Mouse (Mus musculus): ENCODE measurements at regions not wholly inside any gene's neighbourhood (a gene's known extent, or its start where the extent isn't known, plus 50 kb on each side); places are given as distances from the start of the nearest gene placed in this dataset.

DNA sequence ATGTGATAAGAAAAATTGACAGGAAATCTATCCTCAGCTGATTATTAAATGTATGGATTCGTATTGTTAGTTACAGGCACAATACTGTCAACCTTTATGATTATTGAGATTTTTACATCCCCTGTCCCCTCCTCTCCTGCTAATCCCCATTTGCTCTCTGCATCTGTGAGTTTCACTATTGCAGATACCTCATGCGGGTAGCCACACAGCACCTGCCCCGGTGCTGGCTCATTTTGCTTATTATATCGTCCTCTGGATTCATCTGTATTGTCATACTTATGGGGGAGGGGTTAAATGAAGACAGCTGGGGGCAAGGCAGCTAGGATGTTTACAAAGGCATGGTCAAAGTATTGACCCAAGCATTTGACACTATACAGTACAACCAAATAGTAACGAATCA lies 197.9 kb upstream of the Npy start:
- Histone ChIP-seq H3K4me3 (ENCODE audit: control insufficient read depth in 1 of 2, insufficient read depth in 1 of 2, low read depth in 2 of 2, low read length in 2 of 2) (no peak overlapping the region), H3K4me1 (ENCODE audit: control insufficient read depth in 1 of 2, insufficient read depth in 2 of 2, low read length in 2 of 2) (no peaks in the 10 kb centered on the region), H3K79me2 (ENCODE audit: control insufficient read depth, insufficient read depth, low read length, poor library complexity) (no peaks in the 10 kb centered on the region), H3K36me3 (ENCODE audit: control insufficient read depth in 1 of 2, insufficient read depth in 2 of 2, low read length in 2 of 2) (no peaks in the 10 kb centered on the region), H3K9ac (ENCODE audit: control insufficient read depth, low read depth, low read length, poor library complexity, severe bottlenecking) (no peak overlapping the region), H3K27ac (ENCODE audit: control insufficient read depth, low read depth, low read length) (no peak overlapping the region), H3K27me3 (ENCODE audit: control insufficient read depth in 1 of 2, insufficient read depth in 2 of 2, low read length in 2 of 2) (no peaks in the 10 kb centered on the region), H3K9me3 (replicated peaks; ENCODE audit: insufficient read depth, low read length) (no peaks in the 10 kb centered on the region)
- TF ChIP-seq USF2 (IDR thresholded peaks at IDR 0.05; ENCODE audit: borderline replicate concordance in 1 of 2, insufficient read depth in 1 of 2, low read depth in 1 of 2, low read length in 2 of 2) (no peak), MAX (IDR thresholded peaks at IDR 0.05; ENCODE audit: low read length) (no peak), ZC3H11A (IDR thresholded peaks at IDR 0.05; ENCODE audit: low read depth, low read length) (no peak), NRF1 (IDR thresholded peaks at IDR 0.05; ENCODE audit: insufficient read depth, low read depth, low read length, poor library complexity, severe bottlenecking) (no peak), RAD21 (IDR thresholded peaks at IDR 0.05; ENCODE audit: low read depth, low read length) (no peak), CHD2 (IDR thresholded peaks at IDR 0.05; ENCODE audit: low read length) (no peak), EP300 (IDR thresholded peaks at IDR 0.05; ENCODE audit: low read depth in 1 of 2, low read length in 2 of 2) (no peak), TCF12 (IDR thresholded peaks at IDR 0.05; ENCODE audit: low read depth, low read length) (no peak), MYB (IDR thresholded peaks at IDR 0.05; ENCODE audit: low read depth, low read length) (no peak)
- no peak for DNase-seq (ENCODE audit: low read depth, low spot score)

DNA sequence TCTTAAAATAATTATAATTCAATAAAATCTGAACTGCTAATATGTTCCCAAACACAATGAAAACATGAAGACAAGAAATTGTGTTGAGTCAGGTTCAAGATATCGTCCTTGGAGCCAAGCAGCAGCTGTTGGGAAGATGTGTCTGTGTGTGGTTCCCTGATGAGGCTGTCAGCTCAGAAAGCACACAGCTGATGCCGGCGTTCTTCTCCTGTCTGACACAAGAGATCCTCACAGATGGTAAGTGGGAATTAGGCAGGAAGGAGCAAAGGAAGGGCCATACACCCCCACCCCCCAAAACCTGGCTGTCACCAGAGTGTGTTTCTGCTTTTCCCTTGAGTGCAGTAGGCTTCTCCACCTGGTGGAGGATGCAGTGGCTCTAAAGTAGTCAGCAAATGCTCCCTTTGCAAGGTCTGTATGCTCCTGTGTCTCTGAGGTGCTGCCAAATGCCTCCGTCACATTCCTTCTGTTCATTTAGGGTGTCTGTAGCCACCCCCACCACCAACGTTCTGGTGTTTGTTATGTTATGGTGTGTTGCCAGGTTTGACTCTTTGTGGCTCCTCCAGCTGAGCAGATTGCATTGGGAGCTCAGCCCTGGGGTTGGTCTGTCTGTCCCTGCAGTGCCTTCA lies 188.9 kb upstream of the Npy start:
- no peak for DNase-seq (ENCODE audit: low read depth, low spot score)

DNA sequence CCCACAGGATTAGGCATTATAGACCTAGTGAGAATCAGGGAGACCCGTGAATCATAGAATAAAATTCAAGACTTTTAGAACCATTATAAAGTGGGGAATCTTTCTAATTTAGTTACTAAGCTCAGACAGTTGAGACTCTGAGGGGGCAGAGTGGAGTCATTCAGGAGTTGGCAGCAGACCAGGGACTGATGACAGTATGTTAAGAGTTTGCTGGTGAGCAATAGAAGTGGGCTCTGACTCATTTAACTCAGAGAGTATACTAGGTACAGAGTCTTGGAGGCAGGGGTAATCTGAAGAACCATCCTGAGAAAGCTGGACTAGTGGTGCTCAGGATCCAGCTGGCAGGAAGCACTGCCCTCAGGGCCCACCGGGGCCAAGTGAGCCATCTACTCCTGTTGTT lies 184.9 kb upstream of the Npy start:
- no peaks in the 10 kb centered on the region for H3K4me1 ChIP-seq (ENCODE audit: control insufficient read depth in 1 of 2, insufficient read depth in 2 of 2, low read length in 2 of 2)
- H3K36me3 ChIP-seq (ENCODE audit: control insufficient read depth in 1 of 2, insufficient read depth in 2 of 2, low read length in 2 of 2) = no peaks in the 10 kb centered on the region
- H3K79me2 ChIP-seq (ENCODE audit: control insufficient read depth, insufficient read depth, low read length, poor library complexity) = no peaks in the 10 kb centered on the region
- H3K27ac ChIP-seq (ENCODE audit: control insufficient read depth, low read depth, low read length) = no peak overlapping the region
- no peaks in the 10 kb centered on the region for H3K27me3 ChIP-seq (ENCODE audit: control insufficient read depth in 1 of 2, insufficient read depth in 2 of 2, low read length in 2 of 2)
- H3K4me3 ChIP-seq (ENCODE audit: control insufficient read depth in 1 of 2, insufficient read depth in 1 of 2, low read depth in 2 of 2, low read length in 2 of 2) = no peak overlapping the region
- DNase-seq (ENCODE audit: low read depth, low spot score) = no peak
- no peak overlapping the region for H3K9ac ChIP-seq (ENCODE audit: control insufficient read depth, low read depth, low read length, poor library complexity, severe bottlenecking)
- no peaks in the 10 kb centered on the region for H3K9me3 ChIP-seq (replicated peaks; ENCODE audit: insufficient read depth, low read length)
- TF ChIP-seq TBP (IDR thresholded peaks at IDR 0.05; ENCODE audit: low read depth, low read length) (no peak), EP300 (IDR thresholded peaks at IDR 0.05; ENCODE audit: low read depth in 1 of 2, low read length in 2 of 2) (no peak), MEF2A (IDR thresholded peaks at IDR 0.05; ENCODE audit: extremely low read depth, insufficient replicate concordance, low read depth, low read length, poor library complexity, severe bottlenecking) (no peak), ZKSCAN1 (IDR thresholded peaks at IDR 0.05; ENCODE audit: low read depth, low read length) (no peak), MAFK (IDR thresholded peaks at IDR 0.05; ENCODE audit: borderline replicate concordance, low read depth, low read length) (no peak), NRF1 (IDR thresholded peaks at IDR 0.05; ENCODE audit: insufficient read depth, low read depth, low read length, poor library complexity, severe bottlenecking) (no peak), TAL1 (IDR thresholded peaks at IDR 0.05; ENCODE audit: low read length) (no peak), UBTF (IDR thresholded peaks at IDR 0.05; ENCODE audit: borderline replicate concordance, insufficient read depth, low read depth, low read length) (no peak), JUND (IDR thresholded peaks at IDR 0.05; ENCODE audit: low read depth, low read length) (no peak), MAX (IDR thresholded peaks at IDR 0.05; ENCODE audit: low read length) (no peak), SMC3 (IDR thresholded peaks at IDR 0.05; ENCODE audit: low read depth, low read length) (no peak), USF1 (IDR thresholded peaks at IDR 0.05; ENCODE audit: low read depth, low read length) (no peak), GABPA (IDR thresholded peaks at IDR 0.05; ENCODE audit: low read depth, low read length) (no peak), MXI1 (IDR thresholded peaks at IDR 0.05; ENCODE audit: low read depth, low read length) (no peak), MYC (IDR thresholded peaks at IDR 0.05; ENCODE audit: low read depth, low read length) (no peak)

More for the DNA sequence above, 188.9 kb upstream of the Npy start:
- Histone ChIP-seq H3K79me2 (ENCODE audit: control insufficient read depth, insufficient read depth, low read length, poor library complexity) (no peaks in the 10 kb centered on the region), H3K36me3 (ENCODE audit: control insufficient read depth in 1 of 2, insufficient read depth in 2 of 2, low read length in 2 of 2) (no peaks in the 10 kb centered on the region), H3K27me3 (ENCODE audit: control insufficient read depth in 1 of 2, insufficient read depth in 2 of 2, low read length in 2 of 2) (no peaks in the 10 kb centered on the region), H3K4me1 (ENCODE audit: control insufficient read depth in 1 of 2, insufficient read depth in 2 of 2, low read length in 2 of 2) (no peaks in the 10 kb centered on the region), H3K9ac (ENCODE audit: control insufficient read depth, low read depth, low read length, poor library complexity, severe bottlenecking) (no peak overlapping the region), H3K9me3 (replicated peaks; ENCODE audit: insufficient read depth, low read length) (no peaks in the 10 kb centered on the region), H3K27ac (ENCODE audit: control insufficient read depth, low read depth, low read length) (no peak overlapping the region), H3K4me3 (ENCODE audit: control insufficient read depth in 1 of 2, insufficient read depth in 1 of 2, low read depth in 2 of 2, low read length in 2 of 2) (no peak overlapping the region)
- no peak for TF ChIP-seq MAX (IDR thresholded peaks at IDR 0.05; ENCODE audit: low read length)
- no peak for TF ChIP-seq SIN3A (IDR thresholded peaks at IDR 0.05; ENCODE audit: low read length)
- TF ChIP-seq CTCF (IDR thresholded peaks at IDR 0.05 in 2 of 3, conservative IDR thresholded peaks at IDR 0.05 in 1 of 3; ENCODE audit: control insufficient read depth in 1 of 3, insufficient read depth in 1 of 3, low read depth in 2 of 3, low read length in 3 of 3, poor library complexity in 1 of 3, severe bottlenecking in 1 of 3) = no peak
- no peak for TF ChIP-seq POLR2AphosphoS2 (IDR thresholded peaks at IDR 0.05; ENCODE audit: low read length)
- TF ChIP-seq RCOR1 (IDR thresholded peaks at IDR 0.05; ENCODE audit: low read depth, low read length) = no peak
- no peak for TF ChIP-seq USF2 (IDR thresholded peaks at IDR 0.05; ENCODE audit: borderline replicate concordance in 1 of 2, insufficient read depth in 1 of 2, low read depth in 1 of 2, low read length in 2 of 2)
- no peak for TF ChIP-seq GATA1 (IDR thresholded peaks at IDR 0.05; ENCODE audit: low read depth, low read length)
- no peak for TF ChIP-seq KAT2A (conservative IDR thresholded peaks at IDR 0.05; ENCODE audit: low read depth, low read length)
- TF ChIP-seq TBP (IDR thresholded peaks at IDR 0.05; ENCODE audit: low read depth, low read length) = no peak
- TF ChIP-seq CHD1 (IDR thresholded peaks at IDR 0.05; ENCODE audit: low read depth, low read length) = no peak
- no peak for TF ChIP-seq ZKSCAN1 (IDR thresholded peaks at IDR 0.05; ENCODE audit: low read depth, low read length)

Data from MEL (cell line).